ENCODE assay signal across 13 mouse cellular contexts in the genomic region with DNA sequence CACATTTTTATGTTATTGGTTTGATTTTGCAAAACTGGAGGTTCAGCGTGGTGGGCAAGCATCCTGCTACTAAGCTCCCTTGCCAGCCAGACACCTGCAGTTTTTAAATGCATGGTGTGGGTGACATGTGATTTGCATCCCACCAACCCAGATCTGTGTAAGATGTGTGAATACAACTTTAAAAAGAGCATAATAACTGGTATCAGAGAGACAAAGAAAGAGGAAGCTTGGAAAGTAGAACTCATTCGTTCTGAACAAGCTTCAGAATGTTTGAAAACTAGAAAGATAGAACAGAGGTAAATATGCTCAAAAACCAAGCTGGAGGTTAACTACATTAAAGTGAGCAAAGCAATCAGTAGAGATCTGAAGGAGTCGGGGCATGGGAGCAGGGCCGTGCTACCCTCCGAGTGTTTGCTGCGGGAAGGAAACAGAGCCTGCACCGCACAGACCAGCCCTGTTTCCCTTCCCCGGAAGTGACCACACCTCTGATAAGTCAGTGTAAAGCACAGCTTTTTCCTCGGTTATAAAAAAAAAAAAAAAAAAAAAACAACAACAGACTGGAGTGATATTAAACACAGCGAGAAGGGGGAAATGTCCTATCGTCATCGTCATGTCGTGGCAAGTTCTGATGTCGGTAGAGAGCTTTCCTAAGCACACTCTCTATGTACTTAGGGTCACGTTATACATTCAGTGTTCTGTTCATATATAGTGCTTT.
DNase-seq lines count a peak whose midpoint lies in the region; ATAC-seq and TF ChIP-seq lines count a peak whose summit lies in the region.
"Had no signal": no experiment of that assay in that cellular context is flagged by ENCODE, and none has a peak within 500 bp of the region (broad histone marks: within the 10 kb centered on the region; RNA-seq: fewer than 3 reads in every experiment).

No protein-coding gene starts in this region.

- TF ChIP-seq POLR2A in spleen, adult 2 months (IDR thresholded peaks at IDR 0.05; ENCODE audit: low read depth, low read length): no peak
- TF ChIP-seq POLR2A in kidney, adult 2 months (IDR thresholded peaks at IDR 0.05; ENCODE audit: low read depth, low read length): no peak

- peak overlapping the region; percentile 15; the same call in 1 of the 2 replicates for H3K27ac ChIP-seq in spleen, adult 2 months (ENCODE audit: insufficient read depth, low read length)
- no peak overlapping the region for H3K27ac ChIP-seq in kidney, adult 2 months (ENCODE audit: insufficient read depth, low read depth, low read length)

- H3K36me3 ChIP-seq in spleen, adult 2 months (ENCODE audit: control insufficient read depth, insufficient read depth, low read length): no peaks in the 10 kb centered on the region
- no peaks in the 10 kb centered on the region for H3K36me3 ChIP-seq in kidney, adult 2 months (ENCODE audit: control insufficient read depth, insufficient read depth, low read length)

- 8% methylated on average over 15 of the region's 15 CpGs for WGBS in spleen, adult 2 months
- WGBS in kidney, adult 2 months: 70% methylated on average over 15 of the region's 15 CpGs

- DNase-seq in spleen, adult 2 months (ENCODE audit: low read depth in 1 of 2, low spot score in 2 of 2): peak in 1 of 2 experiments; percentile 24
- no peak for DNase-seq in spleen, postnatal 4 days (ENCODE audit: low spot score in 2 of 2)
- peak; percentile 8 for DNase-seq in lung, postnatal 25 days (ENCODE audit: low spot score)
- peak; percentile 29 for DNase-seq in thymus, postnatal 25 days
- DNase-seq in adrenal gland, postnatal 10 days: no peak
- DNase-seq in embryo, embryonic 10 days (ENCODE audit: low spot score): no peak
- DNase-seq in kidney, adult 2 months: no peak
- DNase-seq: adrenal gland, postnatal 25 days; cerebellum, postnatal 10 days; kidney, adult 18-20 months; layer of hippocampus, postnatal 36 days had no signal

- H3K4me1 ChIP-seq in spleen, adult 2 months (ENCODE audit: control insufficient read depth, insufficient read depth, insufficient read length): peaks cover 2% of the 10 kb centered on the region; the same call in 1 of the 2 replicates
- no peaks in the 10 kb centered on the region for H3K4me1 ChIP-seq in kidney, adult 2 months (ENCODE audit: control insufficient read depth, insufficient read depth, low read length)

- peak; percentile 98 for ATAC-seq in common myeloid progenitor, adult 5-6 weeks (replicated peaks; ENCODE audit: low read depth, poor library complexity, severe bottlenecking)

- no peaks in the 10 kb centered on the region for H3K27me3 ChIP-seq in spleen, adult 2 months (ENCODE audit: control insufficient read depth, insufficient read depth, low read length)
- no peaks in the 10 kb centered on the region for H3K27me3 ChIP-seq in kidney, adult 2 months (replicated peaks; ENCODE audit: control insufficient read depth, insufficient read depth, low read length)

- peak overlapping the region; percentile 25 for H3K4me3 ChIP-seq in spleen, adult 2 months (ENCODE audit: extremely low read depth, insufficient read depth, insufficient read length)
- no peak overlapping the region for H3K4me3 ChIP-seq in kidney, adult 2 months (ENCODE audit: insufficient read depth, low read depth, low read length)
- H3K4me3 ChIP-seq: erythroblast, embryonic 14.5 days had no signal

- no peak for TF ChIP-seq CTCF in spleen, adult 2 months (IDR thresholded peaks at IDR 0.05; ENCODE audit: extremely low read depth, insufficient read depth, insufficient read length, insufficient replicate concordance)
- TF ChIP-seq CTCF in kidney, adult 2 months (conservative IDR thresholded peaks at IDR 0.05; ENCODE audit: insufficient read depth, insufficient read length, low read depth, low read length): no peak

Comparison
In these comparisons a context has a peak if more than half of its experiments do, and no peak if none do; other contexts are left out.
1. DNase-seq: peak in lung, postnatal 25 days (single experiment) and thymus, postnatal 25 days (single experiment); none in spleen, postnatal 4 days (0 of 2), adrenal gland, postnatal 10 days (single experiment), embryo, embryonic 10 days (single experiment) and kidney, adult 2 months (single experiment).